Mouse (Mus musculus): ENCODE measurements around the gene Sh3gl2.

The Sh3gl2 gene

DNA sequence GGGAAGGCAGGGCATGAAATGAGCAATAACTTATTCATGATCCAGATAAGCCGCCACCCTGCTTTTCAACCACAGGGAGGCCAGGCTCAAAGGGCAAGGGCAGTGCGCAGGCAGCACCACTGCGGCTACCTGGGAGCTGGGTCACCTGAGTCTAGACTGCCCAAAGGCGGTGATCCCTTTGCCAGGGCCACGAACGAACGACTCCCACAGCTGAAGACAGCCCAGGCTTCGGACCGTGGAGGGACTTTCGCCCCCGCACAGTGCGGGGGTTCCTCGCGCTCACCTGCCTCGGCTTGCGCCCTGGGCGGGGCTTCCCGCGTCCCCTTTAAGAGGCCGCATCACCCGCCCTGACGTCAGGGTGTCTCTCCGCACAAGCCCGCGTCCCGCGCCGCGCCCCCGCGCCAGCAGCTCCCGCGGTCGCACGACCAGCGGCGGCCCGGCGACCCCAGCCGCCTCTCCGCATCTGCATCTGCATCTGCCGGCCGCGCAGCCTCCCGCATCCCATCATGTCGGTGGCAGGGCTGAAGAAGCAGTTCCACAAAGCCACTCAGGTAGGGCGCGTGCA lies at the start of gene Sh3gl2:
Gene Sh3gl2, plus strand, starts transcription at position 56 of the 565 bp plus-strand sequence.
- no peak for DNase-seq (ENCODE audit: low spot score)

DNA sequence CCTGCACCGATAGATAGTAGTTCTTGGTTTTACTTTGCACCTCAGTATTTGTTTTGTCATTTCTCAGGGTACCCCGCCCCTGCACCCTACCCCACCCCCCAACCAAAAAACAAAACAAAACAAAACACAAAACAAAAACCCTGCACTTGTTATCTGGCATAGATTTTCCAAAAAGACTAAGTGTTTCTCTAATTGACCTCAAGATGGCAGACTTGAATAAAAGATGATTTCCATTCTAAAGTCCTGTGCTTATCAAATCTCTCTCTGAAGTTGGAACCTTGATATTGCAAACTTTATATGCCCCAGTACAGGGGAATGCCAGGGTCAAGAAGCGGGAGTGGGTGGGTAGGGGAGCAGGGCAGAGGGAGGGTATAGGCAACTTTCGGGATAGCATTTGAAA lies 43.8 kb upstream of the Sh3gl2 start:
- no peak for DNase-seq (ENCODE audit: low spot score)

DNA sequence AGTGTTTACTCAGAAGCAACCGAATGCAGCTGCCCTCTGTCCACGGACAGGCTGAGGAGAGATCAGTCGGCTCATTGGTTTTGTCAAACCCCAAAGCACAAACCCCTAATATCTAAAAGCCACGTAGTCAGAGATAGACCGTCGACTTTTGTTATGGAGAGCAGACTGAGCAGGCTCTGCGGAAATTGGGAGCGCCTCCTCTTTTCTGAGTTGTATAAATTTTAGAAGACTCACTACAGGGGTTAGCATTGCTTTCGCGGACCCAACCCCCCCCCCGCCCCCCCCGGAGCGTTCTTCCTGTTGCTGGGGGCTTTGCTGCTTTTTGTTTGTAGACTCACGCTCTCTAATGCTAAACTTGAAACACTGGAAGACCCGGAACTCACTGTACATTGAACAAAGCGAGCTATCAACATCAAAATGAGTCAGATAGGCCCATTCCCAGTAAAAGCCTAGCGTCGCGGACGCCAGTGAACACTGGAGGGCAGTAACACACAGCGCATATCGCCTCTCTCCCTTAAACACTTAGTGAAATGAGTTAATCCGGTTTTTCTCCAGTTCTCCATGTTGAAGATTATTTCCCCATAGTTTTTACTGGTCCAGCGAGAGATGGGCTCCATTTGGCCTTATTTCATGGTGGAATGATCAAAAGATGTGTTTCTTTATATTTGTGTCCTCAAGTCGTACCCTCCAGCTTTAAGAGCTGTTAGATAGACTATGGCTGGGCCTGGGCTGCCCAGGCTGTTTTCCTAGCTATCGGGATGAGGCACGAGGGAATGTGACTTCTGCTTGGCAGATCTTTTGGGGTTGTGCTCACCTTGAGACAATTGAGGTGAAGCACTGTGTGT lies 42.2 kb upstream of the Sh3gl2 start:
- DNase-seq (ENCODE audit: low spot score): no peak

GRCm38 (mm10) chr4:85163313-85163615 lies 41.7 kb upstream of the Sh3gl2 start:
- no peak for DNase-seq (ENCODE audit: low spot score)

- no peak for DNase-seq (ENCODE audit: low spot score)
These were observed 36.9 kb upstream of the Sh3gl2 start for GRCm38 (mm10) chr4:85168001-85168400.

DNA sequence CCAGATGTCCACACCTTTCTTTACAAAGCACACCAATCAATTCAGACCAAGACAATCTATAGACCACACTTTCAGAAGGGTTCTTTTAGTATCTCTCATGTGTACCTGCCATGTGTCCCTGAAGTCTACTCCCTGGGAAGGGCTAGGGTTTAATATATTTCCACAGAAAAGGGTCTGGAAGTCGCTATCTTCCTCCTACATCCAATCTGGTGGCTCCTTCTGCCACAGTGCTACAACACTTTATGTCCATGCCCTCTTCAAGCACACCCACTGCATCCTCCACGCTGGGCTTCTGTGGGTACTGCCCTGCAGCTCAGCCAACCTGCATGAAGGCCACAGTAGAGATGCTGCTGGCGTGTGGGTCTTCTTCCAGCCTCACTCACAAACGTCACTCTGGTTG lies 29.5 kb upstream of the Sh3gl2 start:
- DNase-seq (ENCODE audit: low spot score): no peak

GRCm38 (mm10) chr4:85178394-85179051 lies 26.4 kb upstream of the Sh3gl2 start:
- no peak for DNase-seq (ENCODE audit: low spot score)

DNA sequence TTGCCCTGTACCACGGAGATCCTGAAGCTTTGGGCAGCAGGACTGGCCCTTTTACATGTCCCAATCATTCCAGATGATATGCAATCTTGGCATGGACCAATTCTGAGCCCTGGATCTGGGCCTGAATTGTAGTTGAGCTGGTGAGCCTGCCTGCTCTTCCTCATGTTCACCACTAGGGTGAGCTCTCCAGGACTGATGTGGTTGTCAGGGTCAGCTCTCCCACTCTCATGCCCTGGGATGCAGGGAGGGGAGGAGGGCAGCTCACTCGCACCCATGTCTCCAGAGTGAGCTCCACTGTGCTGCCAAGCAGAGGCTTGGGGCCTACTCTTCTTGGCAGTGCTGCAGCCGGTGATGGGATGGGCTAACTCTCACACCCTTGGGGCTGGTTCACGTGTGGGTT lies 18.9 kb upstream of the Sh3gl2 start:
- no peak for DNase-seq (ENCODE audit: low spot score)

DNA sequence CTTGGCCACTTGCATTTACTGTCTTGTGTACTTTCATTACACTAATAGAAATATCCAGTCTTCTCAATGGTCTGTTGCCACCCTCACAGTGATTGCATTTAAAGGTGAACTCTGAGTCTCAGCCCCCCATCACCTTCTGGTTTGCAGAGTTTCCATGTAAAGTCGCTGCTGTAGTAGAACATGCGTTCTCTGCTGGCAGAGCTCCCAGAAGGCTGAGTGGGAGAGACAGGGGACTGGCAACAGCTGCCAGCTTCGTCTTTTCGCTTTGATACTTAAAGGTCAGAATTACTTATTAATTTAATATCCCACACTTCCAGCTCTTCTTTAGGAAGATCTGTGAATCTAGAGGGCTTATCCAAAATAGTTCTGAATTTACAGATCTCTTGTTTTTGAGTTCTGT lies 8.7 kb upstream of the Sh3gl2 start:
- DNase-seq (ENCODE audit: low spot score): no peak

DNA sequence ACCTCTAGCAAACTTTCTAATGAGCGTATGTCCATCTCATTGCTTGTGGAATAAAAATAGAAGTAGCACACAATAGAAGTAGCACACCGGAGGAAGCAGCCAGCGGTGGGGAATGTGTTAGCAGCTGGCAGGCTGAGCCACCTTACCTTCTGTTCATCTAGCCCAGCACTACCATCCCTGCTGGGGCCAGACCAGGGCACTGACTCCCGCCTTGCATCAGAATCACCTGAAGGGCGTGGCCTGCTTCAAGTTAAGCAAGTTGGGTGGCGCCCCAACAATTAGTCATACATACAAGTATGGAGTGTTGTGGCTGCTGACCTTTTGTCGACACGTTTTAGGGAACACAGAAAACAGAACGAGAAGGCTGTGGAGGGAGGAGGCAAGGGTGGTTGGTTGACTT lies 6.5 kb upstream of the Sh3gl2 start:
- no peak for DNase-seq (ENCODE audit: low spot score)

- DNase-seq (ENCODE audit: low spot score): no peak
These were observed 2.3 kb upstream of the Sh3gl2 start for GRCm38 (mm10) chr4:85202582-85202981.

DNA sequence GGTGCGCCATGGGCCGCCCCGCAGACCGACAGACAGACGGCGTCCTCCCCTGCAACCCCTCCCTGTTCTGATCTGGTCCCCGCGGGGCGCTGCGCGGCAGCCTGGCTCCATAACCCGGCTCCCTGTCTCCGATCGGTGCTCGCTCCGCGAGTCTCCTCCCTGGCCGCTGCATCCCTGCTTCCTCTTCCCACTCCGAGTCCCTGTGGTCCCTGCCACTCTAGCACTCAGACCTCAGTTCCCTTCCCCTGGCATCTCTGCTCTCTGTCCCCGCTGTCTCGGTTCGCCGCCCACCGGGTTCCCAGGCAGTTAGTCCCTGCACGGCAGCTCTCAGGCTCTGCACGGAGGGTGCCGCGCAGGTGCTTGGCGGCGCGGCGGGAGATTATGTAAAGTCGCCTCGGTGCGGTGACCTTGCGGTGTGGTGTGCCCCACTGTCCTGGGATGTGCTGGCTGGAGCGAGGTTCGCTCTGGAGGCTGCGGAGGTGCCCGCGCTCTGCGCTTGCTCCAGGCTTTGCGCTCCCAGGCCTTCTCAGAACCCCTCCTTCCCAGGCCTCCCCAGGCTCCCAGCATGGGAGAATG lies 798 bp downstream of the Sh3gl2 start:
- DNase-seq (ENCODE audit: low spot score): no peak

DNA sequence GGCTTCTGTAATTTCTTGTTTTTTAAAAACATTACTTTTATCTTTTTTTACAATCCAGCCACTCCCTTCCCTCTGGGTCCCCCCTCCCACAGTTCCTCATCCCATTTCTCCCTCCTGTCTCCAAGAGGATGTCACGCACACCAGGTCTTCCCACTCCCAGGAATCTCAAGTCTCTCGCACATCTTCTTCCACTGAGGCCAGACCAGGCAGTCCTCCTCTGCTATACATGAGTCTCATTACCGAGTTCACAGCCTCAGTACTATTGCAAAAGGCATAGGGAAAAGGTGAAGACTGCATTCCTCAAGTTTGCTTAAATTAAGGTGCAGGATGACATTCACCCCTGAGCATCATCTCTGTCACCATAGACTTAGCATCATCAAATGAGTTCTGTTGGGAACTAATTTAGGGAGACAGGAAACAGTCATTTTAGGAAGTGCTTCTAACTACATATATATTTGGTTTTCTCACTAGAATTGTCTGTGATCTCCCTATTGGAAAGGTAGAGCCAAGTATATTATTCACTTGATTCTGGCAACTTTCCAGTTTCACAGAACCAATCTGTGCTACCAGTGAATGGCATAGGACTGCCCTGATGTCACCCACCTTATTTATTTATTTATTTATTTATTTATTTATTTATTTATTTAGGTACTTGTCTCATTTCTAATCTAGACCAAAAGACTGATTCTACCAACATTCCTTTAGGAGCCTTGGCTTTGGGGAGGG lies 1.9 kb downstream of the Sh3gl2 start:
- no peak for DNase-seq (ENCODE audit: low spot score)

DNA sequence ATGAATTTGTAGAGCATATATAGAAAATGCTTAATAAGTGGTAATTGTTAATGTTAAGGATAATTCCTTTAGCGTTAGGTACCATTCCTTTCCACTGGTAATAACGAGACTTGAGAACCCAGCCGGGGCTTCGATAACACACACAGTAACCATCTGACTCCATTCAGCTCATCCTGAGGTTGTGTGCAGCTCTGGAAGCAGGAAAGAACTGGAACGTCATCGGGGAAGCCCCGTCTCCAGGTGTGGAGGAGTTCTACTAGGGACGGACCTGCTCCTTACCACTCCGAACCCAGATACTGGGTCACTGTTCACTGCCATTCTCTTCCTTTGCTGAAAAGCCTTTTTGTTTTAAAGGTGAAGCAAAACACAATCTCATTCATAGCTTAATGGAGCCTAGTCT lies 2.6 kb downstream of the Sh3gl2 start:
- no peak for DNase-seq (ENCODE audit: low spot score)

DNA sequence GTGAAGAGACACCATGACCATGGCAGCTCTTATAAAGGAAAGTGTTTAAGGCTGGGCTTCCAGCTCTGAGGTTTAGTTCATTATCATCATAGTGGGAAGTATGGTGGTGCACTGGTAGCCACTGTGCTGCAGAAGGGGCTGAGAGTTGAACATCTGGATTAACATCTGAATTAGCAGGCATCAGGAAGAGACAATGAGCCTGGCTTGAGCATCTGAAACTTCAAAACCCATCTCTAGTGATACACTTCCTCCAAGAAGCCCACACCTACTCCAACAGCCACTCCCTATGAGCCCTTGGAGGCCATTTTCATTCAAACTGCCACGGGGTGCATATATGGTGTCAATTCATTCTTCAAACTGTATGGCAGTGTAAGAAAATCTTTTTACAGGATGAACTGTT lies 3.6 kb downstream of the Sh3gl2 start:
- no peak for DNase-seq (ENCODE audit: low spot score)

- no peak for DNase-seq (ENCODE audit: low spot score)
These were observed 6.0 kb downstream of the Sh3gl2 start for GRCm38 (mm10) chr4:85210953-85211352.

DNA sequence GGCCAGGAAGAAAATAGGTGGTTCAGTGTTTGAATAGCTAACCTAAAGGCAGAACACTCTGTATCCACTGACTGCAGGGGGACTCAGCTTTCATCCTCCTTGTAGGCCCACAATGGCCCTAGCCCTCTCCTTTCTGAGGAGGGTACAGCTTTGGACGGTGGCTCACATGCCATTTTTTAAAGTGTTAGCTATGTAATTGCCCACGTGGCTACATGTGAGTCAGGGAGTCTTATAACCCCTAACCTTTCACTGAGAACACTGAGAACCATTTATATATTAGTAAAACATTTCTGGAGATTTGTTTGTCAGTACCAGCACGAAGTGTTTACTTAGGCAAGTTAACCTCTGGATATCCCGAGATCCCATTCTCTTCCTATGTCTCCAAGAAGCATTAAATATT lies 12.1 kb downstream of the Sh3gl2 start:
- no peak for DNase-seq (ENCODE audit: low spot score)

DNA sequence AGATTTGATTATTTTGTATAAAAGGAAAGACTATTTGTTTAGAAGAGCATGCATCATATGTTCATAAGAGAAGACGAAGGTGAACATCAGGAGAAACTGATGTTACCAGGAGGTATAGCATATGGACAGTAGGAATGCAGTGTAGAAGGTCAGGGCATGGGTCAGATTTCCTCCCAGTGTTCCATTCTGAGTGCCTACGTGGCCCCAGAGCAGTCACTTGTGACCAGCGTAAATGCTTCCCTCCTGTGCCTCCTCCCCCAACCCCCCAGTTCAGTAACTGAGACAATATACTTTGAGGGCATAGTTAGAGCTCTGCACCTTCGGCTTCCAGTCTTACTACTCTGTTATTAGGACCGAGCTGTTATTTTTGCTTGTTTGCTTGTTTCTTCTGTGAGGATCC lies 17.8 kb downstream of the Sh3gl2 start:
- no peak for DNase-seq (ENCODE audit: low spot score)

DNA sequence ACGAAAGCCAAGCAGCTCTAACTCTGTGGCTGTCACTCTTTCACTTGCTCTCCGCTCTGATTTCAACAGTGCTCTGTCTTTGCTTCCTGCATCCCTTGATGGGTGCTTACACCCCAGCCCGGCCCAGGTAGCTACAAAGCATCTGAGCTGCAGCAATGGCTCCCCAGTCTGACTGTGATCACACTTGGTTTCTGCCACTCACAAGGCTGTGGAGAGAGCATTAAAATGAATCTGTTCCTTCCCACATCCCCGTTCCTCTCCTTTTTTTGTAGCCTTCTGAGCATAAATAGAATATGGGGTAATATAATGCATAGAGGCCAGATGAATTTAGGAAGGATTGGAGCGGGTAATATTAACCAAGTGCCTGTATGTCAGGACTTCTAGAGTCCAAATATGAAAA lies 21.8 kb downstream of the Sh3gl2 start:
- DNase-seq (ENCODE audit: low spot score): no peak

GRCm38 (mm10) chr4:85227664-85228588 lies 23.0 kb downstream of the Sh3gl2 start:
- no peak for DNase-seq (ENCODE audit: low spot score)

DNA sequence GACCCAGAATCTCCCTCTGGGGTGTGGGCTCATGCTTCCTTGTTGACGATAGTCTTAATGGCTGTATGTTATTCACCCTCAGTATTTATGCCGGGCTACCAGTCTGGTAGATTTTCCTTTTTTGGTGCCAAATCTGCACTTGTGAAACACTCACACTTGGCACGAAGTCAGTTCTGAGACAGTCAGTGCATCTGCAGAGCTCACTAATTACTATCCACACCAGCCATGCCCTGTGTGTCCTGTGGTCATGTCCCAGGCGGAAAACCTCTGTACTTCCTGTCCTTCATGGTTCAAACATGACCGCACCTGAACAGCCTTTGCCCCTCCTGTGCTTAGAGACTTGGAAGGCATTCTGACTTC lies 23.6 kb downstream of the Sh3gl2 start:
- DNase-seq (ENCODE audit: low spot score): no peak
